In the genomic region with DNA sequence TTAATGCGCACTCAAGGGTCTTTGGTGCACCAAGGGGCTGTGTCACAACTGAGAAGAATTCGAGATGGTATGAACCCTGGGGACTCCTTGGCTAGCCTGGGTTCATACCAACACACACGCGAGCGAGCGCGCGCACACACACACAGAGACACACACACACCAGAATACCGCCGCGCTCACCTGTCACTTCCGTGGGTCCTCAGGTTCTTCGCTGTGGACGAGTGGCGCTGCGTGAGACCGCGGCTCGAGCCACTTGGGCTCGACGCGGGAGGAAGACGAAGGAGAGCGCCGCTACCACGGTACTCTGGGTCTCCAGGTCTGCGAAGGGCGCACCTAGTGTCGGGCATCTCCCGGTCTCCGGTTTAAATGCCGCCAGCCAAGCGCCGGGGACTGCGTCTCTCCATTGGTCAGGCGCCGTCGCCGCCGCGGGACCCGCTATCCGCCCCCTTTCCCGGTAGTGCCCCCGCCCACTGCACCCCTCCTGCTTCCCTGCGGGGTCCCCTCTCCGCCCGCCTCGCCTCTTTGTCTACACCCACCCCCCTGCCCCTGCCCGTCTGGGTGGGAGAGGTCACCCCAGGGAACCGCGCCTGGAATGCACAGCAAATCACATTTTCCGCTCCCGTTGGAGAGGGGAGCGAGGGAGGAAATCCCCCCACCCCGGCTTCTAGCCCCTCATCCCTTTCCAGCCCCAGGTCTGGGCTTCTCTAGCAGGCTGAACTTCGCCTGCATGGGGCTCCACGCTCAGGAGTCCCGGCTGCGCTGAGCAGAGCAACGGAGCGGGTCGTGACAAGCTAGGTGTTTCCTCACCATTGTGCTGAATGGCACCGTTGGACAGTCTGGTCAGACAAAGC, we compare ENCODE assay signal across 9 mouse cellular contexts. TPM values are rescaled to one million over a fixed set of nuclear protein-coding genes. Genes with fewer than 3 reads are reported as not detected.
DNase-seq lines count a peak whose midpoint lies in the region; ATAC-seq and TF ChIP-seq lines count a peak whose summit lies in the region.
"Had no signal": no experiment of that assay in that cellular context is flagged by ENCODE, and none has a peak within 500 bp of the region (broad histone marks: within the 10 kb centered on the region; RNA-seq: fewer than 3 reads in every experiment).

A gene (minus strand): TSS at position 336 of the 851 bp plus-strand sequence.

- no peak for TF ChIP-seq CTCF in brain, embryonic 14.5 days (IDR thresholded peaks at IDR 0.05; ENCODE audit: borderline replicate concordance, extremely low read depth, insufficient read depth, insufficient read length)
- no peak for TF ChIP-seq CTCF in small intestine, adult 2 months (IDR thresholded peaks at IDR 0.05; ENCODE audit: extremely low read depth, insufficient read length, insufficient replicate concordance, low read depth, low read length)

- peak; percentile 14 to 25 for DNase-seq in left cerebral cortex, adult 18-20 months (ENCODE audit: low spot score in 2 of 2)
- DNase-seq in left cerebral cortex, adult 9 months (ENCODE audit: low spot score in 2 of 2) = no peak
- DNase-seq in brain, embryonic 14.5 days (ENCODE audit: low read depth) = peak; percentile 55
- no peak for DNase-seq in thymus, postnatal 10 days (ENCODE audit: low spot score in 2 of 2)
- DNase-seq in frontal cortex, adult 2 months (ENCODE audit: extremely low spot score in 1 of 2, low spot score in 1 of 2) = no peak

- H3K9ac ChIP-seq in forebrain, embryonic 16.5 days (replicated peaks; ENCODE audit: low read depth, low read length) = peak within 1 kb of the TSS; percentile 63
- H3K9ac ChIP-seq in limb, embryonic 15.5 days = peak within 1 kb of the TSS; percentile 39

- under 1% methylated on average over 64 of the region's 64 CpGs for WGBS in forebrain, embryonic 16.5 days
- under 1% methylated on average over 63 of the region's 64 CpGs for WGBS in limb, embryonic 15.5 days
- 2% methylated on average over 64 of the region's 64 CpGs for WGBS in small intestine, adult 2 months

- no peak for TF ChIP-seq POLR2A in brain, embryonic 14.5 days (IDR thresholded peaks at IDR 0.05; ENCODE audit: borderline replicate concordance, extremely low read depth, insufficient read depth, insufficient read length, poor library complexity, severe bottlenecking)
- TF ChIP-seq POLR2A in small intestine, adult 2 months (IDR thresholded peaks at IDR 0.05; ENCODE audit: low read depth, low read length) = no peak

- H3K36me3 ChIP-seq in forebrain, embryonic 16.5 days (ENCODE audit: control insufficient read depth, insufficient read depth) = no peaks in the 10 kb centered on the region
- no peaks in the 10 kb centered on the region for H3K36me3 ChIP-seq in limb, embryonic 15.5 days
- no peaks in the 10 kb centered on the region for H3K36me3 ChIP-seq in small intestine, adult 2 months (ENCODE audit: control insufficient read depth, insufficient read depth, low read length)

- ATAC-seq in forebrain, embryonic 16.5 days = peak; percentile 67
- peak; percentile 68 for ATAC-seq in limb, embryonic 15.5 days (ENCODE audit: insufficient number of reproducible peaks, low FRiP score, low TSS enrichment, low read depth)

- peak within 1 kb of the TSS; percentile 67 for H3K4me3 ChIP-seq in forebrain, embryonic 16.5 days (replicated peaks; ENCODE audit: low read length)
- peak within 1 kb of the TSS; percentile 43 for H3K4me3 ChIP-seq in limb, embryonic 15.5 days
- H3K4me3 ChIP-seq in small intestine, adult 2 months (ENCODE audit: low read depth, low read length) = peak within 1 kb of the TSS; percentile 47

- H3K9me3 ChIP-seq in forebrain, embryonic 16.5 days (ENCODE audit: control insufficient read depth, low read length) = no peaks in the 10 kb centered on the region
- no peaks in the 10 kb centered on the region for H3K9me3 ChIP-seq in limb, embryonic 15.5 days

- H3K27ac ChIP-seq in forebrain, embryonic 16.5 days (ENCODE audit: low read length) = no peak within 1 kb of the TSS
- H3K27ac ChIP-seq in limb, embryonic 15.5 days = peak within 1 kb of the TSS; percentile 17; the same call in 1 of the 2 replicates
- no peak within 1 kb of the TSS; the same call in 1 of the 2 replicates for H3K27ac ChIP-seq in small intestine, adult 2 months (ENCODE audit: insufficient read depth, low read depth, low read length)

- H3K27me3 ChIP-seq in forebrain, embryonic 16.5 days (replicated peaks; ENCODE audit: control insufficient read depth, insufficient read depth, low read length) = peaks cover 28% of the 10 kb centered on the region
- H3K27me3 ChIP-seq in limb, embryonic 15.5 days = peaks cover 37% of the 10 kb centered on the region
- H3K27me3 ChIP-seq in small intestine, adult 2 months (ENCODE audit: control insufficient read depth, insufficient read depth, low read length) = peaks cover 17% of the 10 kb centered on the region

- peaks cover 21% of the 10 kb centered on the region for H3K4me1 ChIP-seq in forebrain, embryonic 16.5 days (replicated peaks; ENCODE audit: control insufficient read depth, insufficient read depth, low read length)
- peaks cover 24% of the 10 kb centered on the region for H3K4me1 ChIP-seq in limb, embryonic 15.5 days
- no peaks in the 10 kb centered on the region for H3K4me1 ChIP-seq in small intestine, adult 2 months (ENCODE audit: control insufficient read depth, insufficient read depth, insufficient read length, low read length)

- peak within 1 kb of the TSS; percentile 97 for H3K4me2 ChIP-seq in forebrain, embryonic 16.5 days (ENCODE audit: low read length)
- peak within 1 kb of the TSS; percentile 73 for H3K4me2 ChIP-seq in limb, embryonic 15.5 days

RNA-seq across cellular contexts. Expression of the gene that starts here (rescaled TPM):
- 1 to 10 TPM in 1 of 2 experiments, under 1 TPM in 1; 0.98 to 1.0 TPM for total RNA-seq in left cerebral cortex, adult 18-20 months (2021)
- polyA plus RNA-seq in brain, embryonic 14.5 days (2012; rRNA removed) = 1.4 and 3.1 TPM in 2 replicates
- polyA plus RNA-seq in forebrain, embryonic 16.5 days (2015; fragmentation: Nextera tagmentation; extraction: Ambion mirVana) = 0.52 and 0.71 TPM in 2 replicates
- polyA plus RNA-seq in limb, embryonic 15.5 days (2015; fragmentation: Nextera tagmentation; extraction: Ambion mirVana) = 2.9 and 3.3 TPM in 2 replicates
- polyA plus RNA-seq in small intestine, adult 2 months (2012; rRNA removed) = 7.4 and 7.6 TPM in 2 replicates
- polyA plus RNA-seq in frontal cortex, adult 2 months (2012; rRNA removed) = 5.3 and 5.4 TPM in 2 replicates
- total RNA-seq: common myeloid progenitor, adult 5-6 weeks had no signal

Comparison
In these comparisons a context has a peak if more than half of its experiments do, and no peak if none do; other contexts are left out.
1. DNase-seq: peak in left cerebral cortex, adult 18-20 months (2 of 2) and brain, embryonic 14.5 days (single experiment); none in left cerebral cortex, adult 9 months (0 of 2), thymus, postnatal 10 days (0 of 2) and frontal cortex, adult 2 months (0 of 2).
2. Peak in ATAC-seq, H3K4me3 ChIP-seq, H3K9ac ChIP-seq and H3K4me2 ChIP-seq in forebrain, embryonic 16.5 days; RNA of the gene not detected or under 1 TPM.
3. Peak in every context shown above with its lines, with median percentiles within 50 percentile points of each other: H3K4me3 ChIP-seq.